In genomic region chr14:15377368-15377767, GRCm38 (mm10) we compare ENCODE assay signal across 23 mouse cellular contexts.
DNase-seq lines count a peak whose midpoint lies in the region; TF ChIP-seq lines count a peak whose summit lies in the region.
"Had no signal": no experiment of that assay in that cellular context is flagged by ENCODE, and none has a peak within 500 bp of the region (broad histone marks: within the 10 kb centered on the region; RNA-seq: fewer than 3 reads in every experiment).

No protein-coding gene starts in this region.

- no peak for TF ChIP-seq CTCF in gastrocnemius, adult 2 months (IDR thresholded peaks at IDR 0.05)

- H3K4me3 ChIP-seq in gastrocnemius, adult 2 months = no peak overlapping the region
- H3K4me3 ChIP-seq in brown adipose tissue, adult 24 weeks (ENCODE audit: insufficient read depth, low read depth, low read length) = no peak overlapping the region
- H3K4me3 ChIP-seq: embryonic facial prominence, embryonic 10.5 days; embryonic facial prominence, embryonic 15.5 days; forebrain, embryonic 12.5 days; heart, embryonic 15.5 days; hindbrain, embryonic 12.5 days; limb, embryonic 10.5 days; limb, embryonic 15.5 days; liver, embryonic 13.5 days; megakaryocyte, embryonic 14.5 days had no signal

- no peak for DNase-seq in gastrocnemius, adult 2 months
- no peak for DNase-seq in gastrocnemius, postnatal 25 days
- peak; percentile 15 to 32 for DNase-seq in left cerebral cortex, postnatal 36 days (ENCODE audit: low spot score in 2 of 2)
- DNase-seq in left cerebral cortex, postnatal 10 days (ENCODE audit: extremely low spot score in 1 of 2, low spot score in 2 of 2) = no peak
- DNase-seq in brain, adult 2 months (ENCODE audit: low read depth, low spot score) = peak; percentile 67
- DNase-seq: adrenal gland, postnatal 36 days; B cell, adult 2 months; forebrain, postnatal 0 days; kidney, adult 8-10 months; kidney, postnatal 10 days; layer of hippocampus, adult 9-11 months; liver, embryonic 13.5 days; lung, postnatal 4 days; midbrain, embryonic 14.5 days had no signal

- H3K4me1 ChIP-seq in brown adipose tissue, adult 24 weeks (ENCODE audit: control insufficient read depth, insufficient read depth, insufficient read length, low read length) = peaks cover 10% of the 10 kb centered on the region; the same call in 1 of the 2 replicates
- H3K4me1 ChIP-seq: embryonic facial prominence, embryonic 10.5 days; embryonic facial prominence, embryonic 15.5 days; hindbrain, embryonic 12.5 days; limb, embryonic 10.5 days; limb, embryonic 15.5 days; liver, embryonic 13.5 days; megakaryocyte, embryonic 14.5 days had no signal

- H3K27ac ChIP-seq in gastrocnemius, adult 2 months = peak overlapping the region; percentile 16; the same call in 1 of the 2 replicates
- H3K27ac ChIP-seq in brown adipose tissue, adult 24 weeks (replicated peaks; ENCODE audit: low read depth, low read length) = peak overlapping the region; percentile 67
- H3K27ac ChIP-seq: embryonic facial prominence, embryonic 10.5 days; embryonic facial prominence, embryonic 15.5 days; forebrain, embryonic 12.5 days; heart, embryonic 15.5 days; hindbrain, embryonic 12.5 days; limb, embryonic 10.5 days; limb, embryonic 15.5 days; liver, embryonic 13.5 days had no signal

- intact Hi-C loops in gastrocnemius, adult 2 months (cut with DNase I) = no loop called here
- intact Hi-C loops in left cerebral cortex, postnatal 36 days (cut with DNase I) = loop anchor here (5.0 kb wide), 1 partner anchor 60 kb away; the partner anchor contains the start of gene Lrrc3b
- intact Hi-C loops in left cerebral cortex, postnatal 10 days (cut with DNase I) = no loop called here

Comparison
In these comparisons a context has a peak if more than half of its experiments do, and no peak if none do; other contexts are left out.
1. DNase-seq: peak in left cerebral cortex, postnatal 36 days (2 of 2) and brain, adult 2 months (single experiment); none in gastrocnemius, adult 2 months (single experiment), gastrocnemius, postnatal 25 days (single experiment) and left cerebral cortex, postnatal 10 days (0 of 2).